Mouse (Mus musculus): ENCODE results near the gene Phxr2. TPM values are rescaled to one million over a fixed set of nuclear protein-coding genes. Genes with fewer than 3 reads are reported as not detected.

The Phxr2 gene
- polyA plus RNA-seq, 1 experiment from 2014 or later: not detected

DNA sequence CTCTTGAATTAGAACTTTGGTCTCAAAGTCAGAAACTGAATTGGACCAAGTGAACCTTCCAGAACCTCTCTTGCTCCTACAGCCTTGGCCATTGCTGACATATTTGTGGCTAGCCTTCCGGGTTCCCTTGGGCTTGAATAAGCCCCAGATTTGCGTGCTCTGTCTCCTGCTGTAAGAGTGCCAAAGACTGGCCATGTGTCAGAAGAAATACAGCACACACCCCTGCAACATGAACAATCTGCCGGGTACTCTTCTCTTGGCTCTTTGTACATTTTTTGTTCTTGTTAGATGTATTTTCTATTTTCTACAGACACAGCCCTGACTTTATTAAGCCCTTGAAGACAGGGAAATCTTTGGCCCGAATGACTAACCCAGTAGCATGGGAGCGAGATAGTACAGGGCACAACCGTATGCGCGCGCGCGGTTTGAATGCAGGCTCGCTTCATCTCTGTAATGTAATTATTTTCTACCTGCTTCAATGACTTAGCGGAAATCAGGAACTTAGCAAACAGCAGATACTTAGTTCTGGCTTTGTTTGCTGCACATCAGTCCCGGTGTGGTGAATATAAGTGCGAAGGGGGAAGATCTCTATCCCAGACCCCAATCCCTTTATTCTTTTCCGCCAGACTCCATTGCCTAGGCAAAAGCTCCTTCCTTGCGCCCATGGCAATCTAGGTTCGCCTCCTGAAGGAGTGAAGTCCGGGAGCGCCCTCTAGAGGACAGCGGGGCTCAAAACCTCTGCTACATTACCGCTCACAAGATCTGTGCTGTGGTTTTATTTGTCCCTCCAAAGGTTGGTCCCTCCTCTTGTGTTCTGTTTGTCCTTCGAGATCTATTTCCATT is 41.5 kb downstream of the Phxr2 start:
- Histone ChIP-seq H3K27ac (ENCODE audit: low read length) (no peak overlapping the region), H3K27me3 (ENCODE audit: insufficient read depth, low read length) (no peaks in the 10 kb centered on the region), H3K4me1 (ENCODE audit: insufficient read depth, low read length) (no peaks in the 10 kb centered on the region), H3K4me2 (replicated peaks; ENCODE audit: low read depth, low read length) (peak overlapping the region; percentile 19; the same call in 1 of the 2 replicates), H3K9me3 (ENCODE audit: low read length) (no peaks in the 10 kb centered on the region), H3K9ac (replicated peaks; ENCODE audit: low read length) (no peak overlapping the region), H3K4me3 (ENCODE audit: low read length) (no peak overlapping the region), H3K36me3 (ENCODE audit: insufficient read depth, low read length) (no peaks in the 10 kb centered on the region)
- 47% methylated on average over 23 of the region's 23 CpGs for WGBS
- ATAC-seq (ENCODE audit: low FRiP score, low TSS enrichment): peak; percentile 82; the same call in 1 of the 2 replicates

DNA sequence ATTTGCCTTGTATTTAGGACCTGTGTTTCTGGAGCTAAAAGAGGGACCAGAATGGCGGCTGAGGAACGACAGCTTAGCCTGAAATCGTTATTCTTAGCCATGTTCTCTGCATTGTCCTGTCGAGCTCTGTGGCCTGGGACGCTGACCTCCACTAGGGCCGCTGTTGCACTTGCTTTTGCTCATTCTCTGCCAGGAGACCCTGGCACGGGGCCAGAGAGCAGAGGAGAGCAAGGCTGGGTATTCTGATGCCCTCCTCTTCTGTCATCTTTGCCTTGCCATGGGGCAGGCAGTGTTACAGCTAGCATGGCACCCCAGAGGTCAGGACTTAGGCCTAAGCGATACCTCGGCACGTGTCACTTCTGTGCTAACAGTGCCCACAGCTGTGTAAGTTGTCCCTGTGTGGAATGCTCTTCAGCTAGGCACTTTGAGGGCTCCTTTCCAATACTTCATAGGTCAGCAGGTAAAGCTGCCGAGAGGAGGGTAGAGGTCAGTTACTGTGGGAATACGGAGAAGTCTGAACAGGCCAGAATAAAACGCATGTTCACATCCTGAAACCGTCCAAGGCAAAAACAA is 42.6 kb downstream of the Phxr2 start:
- no peak overlapping the region for H3K4me3 ChIP-seq (ENCODE audit: low read length)
- H3K27ac ChIP-seq (ENCODE audit: low read length): no peak overlapping the region
- no peak overlapping the region for H3K4me2 ChIP-seq (replicated peaks; ENCODE audit: low read depth, low read length)
- no peaks in the 10 kb centered on the region for H3K9me3 ChIP-seq (ENCODE audit: low read length)
- WGBS: 81% methylated on average over 14 of the region's 14 CpGs
- H3K27me3 ChIP-seq (ENCODE audit: insufficient read depth, low read length): no peaks in the 10 kb centered on the region
- no peak overlapping the region for H3K9ac ChIP-seq (replicated peaks; ENCODE audit: low read length)
- no peaks in the 10 kb centered on the region for H3K36me3 ChIP-seq (ENCODE audit: insufficient read depth, low read length)
- H3K4me1 ChIP-seq (ENCODE audit: insufficient read depth, low read length): no peaks in the 10 kb centered on the region
- no peak for ATAC-seq (ENCODE audit: low FRiP score, low TSS enrichment)

DNA sequence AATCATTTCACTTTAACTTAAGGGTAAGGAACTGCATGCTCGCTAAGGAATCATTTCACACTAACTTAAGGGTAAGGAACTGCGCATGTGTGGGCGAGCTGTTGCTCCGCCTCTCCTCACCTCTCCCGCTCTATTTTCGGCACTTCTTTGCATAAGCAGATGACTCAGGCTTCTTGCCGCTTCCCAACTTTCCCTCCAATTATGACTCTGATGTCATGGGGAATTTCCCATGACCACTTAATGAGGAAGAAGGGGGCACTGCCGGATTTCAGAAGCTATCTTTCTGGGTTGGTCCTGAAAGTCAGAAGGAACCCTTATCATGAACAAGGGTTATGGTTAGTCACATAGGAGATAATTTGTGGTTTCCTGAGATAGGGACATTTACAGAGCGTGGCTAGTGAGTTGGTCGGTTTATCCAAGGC is 44.5 kb downstream of the Phxr2 start:
- Histone ChIP-seq H3K4me3 (ENCODE audit: low read length) (no peak overlapping the region), H3K27ac (ENCODE audit: low read length) (no peak overlapping the region), H3K36me3 (ENCODE audit: insufficient read depth, low read length) (no peaks in the 10 kb centered on the region), H3K27me3 (ENCODE audit: insufficient read depth, low read length) (no peaks in the 10 kb centered on the region), H3K4me1 (ENCODE audit: insufficient read depth, low read length) (no peaks in the 10 kb centered on the region), H3K4me2 (replicated peaks; ENCODE audit: low read depth, low read length) (no peak overlapping the region), H3K9ac (replicated peaks; ENCODE audit: low read length) (no peak overlapping the region), H3K9me3 (ENCODE audit: low read length) (no peaks in the 10 kb centered on the region)
- 87% methylated on average over 10 of the region's 10 CpGs for WGBS
- no peak for ATAC-seq (ENCODE audit: low FRiP score, low TSS enrichment)

DNA sequence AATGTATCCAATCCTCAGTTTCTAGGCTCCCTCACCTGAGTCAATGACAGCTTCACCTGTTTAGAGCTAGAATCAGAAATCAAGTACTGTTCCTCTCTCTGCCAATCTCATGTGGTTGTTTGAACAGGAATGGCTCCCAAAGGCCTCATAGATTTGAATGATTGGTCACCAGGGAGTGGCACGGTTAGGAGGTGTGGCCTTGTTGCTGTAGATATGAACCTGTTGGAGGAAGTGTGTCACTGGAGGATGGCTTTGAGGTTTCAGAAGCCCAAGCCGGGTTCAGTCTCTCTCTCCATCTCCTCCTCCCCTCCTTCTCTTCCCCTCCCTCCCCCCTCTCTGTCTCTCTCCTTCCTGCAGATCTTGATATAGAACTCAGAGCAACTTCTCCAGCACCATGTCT is 47.5 kb downstream of the Phxr2 start:
- Histone ChIP-seq H3K27me3 (ENCODE audit: insufficient read depth, low read length) (no peaks in the 10 kb centered on the region), H3K4me1 (ENCODE audit: insufficient read depth, low read length) (no peaks in the 10 kb centered on the region), H3K4me3 (ENCODE audit: low read length) (no peak overlapping the region), H3K9ac (replicated peaks; ENCODE audit: low read length) (no peak overlapping the region), H3K4me2 (replicated peaks; ENCODE audit: low read depth, low read length) (no peak overlapping the region), H3K9me3 (ENCODE audit: low read length) (no peaks in the 10 kb centered on the region), H3K36me3 (ENCODE audit: insufficient read depth, low read length) (no peaks in the 10 kb centered on the region), H3K27ac (ENCODE audit: low read length) (no peak overlapping the region)
- 80% methylated on average over 2 of the region's 2 CpGs for WGBS
- no peak for ATAC-seq (ENCODE audit: low FRiP score, low TSS enrichment)

GRCm38 (mm10) chr10:99076113-99076895 is 49.8 kb downstream of the Phxr2 start:
- H3K36me3 ChIP-seq (ENCODE audit: insufficient read depth, low read length): no peaks in the 10 kb centered on the region
- no peak overlapping the region for H3K9ac ChIP-seq (replicated peaks; ENCODE audit: low read length)
- no peaks in the 10 kb centered on the region for H3K27me3 ChIP-seq (ENCODE audit: insufficient read depth, low read length)
- no peak overlapping the region for H3K4me2 ChIP-seq (replicated peaks; ENCODE audit: low read depth, low read length)
- 83% methylated on average over 18 of the region's 18 CpGs for WGBS
- no peaks in the 10 kb centered on the region for H3K9me3 ChIP-seq (ENCODE audit: low read length)
- H3K4me3 ChIP-seq (ENCODE audit: low read length): no peak overlapping the region
- no peak overlapping the region for H3K27ac ChIP-seq (ENCODE audit: low read length)
- H3K4me1 ChIP-seq (ENCODE audit: insufficient read depth, low read length): no peaks in the 10 kb centered on the region
- ATAC-seq (ENCODE audit: low FRiP score, low TSS enrichment): no peak

Other genes with a start within 250 kb of the Phxr2 start
- gene Atp2b1, start 211.9 kb downstream of the Phxr2 start, polyA plus RNA-seq (2015; fragmentation: Nextera tagmentation; extraction: Ambion mirVana): 164 and 182 TPM in 2 replicates
- 20.6 and 23.9 TPM in 2 replicates for gene Poc1b, start 19.3 kb downstream of the Phxr2 start, polyA plus RNA-seq (2015; fragmentation: Nextera tagmentation; extraction: Ambion mirVana)
- gene Galnt4, start 18.2 kb downstream of the Phxr2 start, polyA plus RNA-seq (2015; fragmentation: Nextera tagmentation; extraction: Ambion mirVana): 12.2 and 13.2 TPM in 2 replicates
- gene Dusp6, start 136.9 kb upstream of the Phxr2 start, polyA plus RNA-seq (2015; fragmentation: Nextera tagmentation; extraction: Ambion mirVana): 87.9 and 95.9 TPM in 2 replicates